Mouse (Mus musculus): Measurements from ENCODE around the gene Mitd1.
A peak's percentile ranks its signal among the peaks of the same experiment; 100 is the strongest.

The Mitd1 gene

GRCm38 (mm10) chr1:37890025-37890652 is at the start of gene Mitd1, which contains the start of gene Mrpl30:
Gene Mitd1, minus strand, starts transcription at chr1:37890411.
Gene Mrpl30, plus strand, starts transcription at chr1:37890477.
- DNase-seq: peak; percentile 93

GRCm38 (mm10) chr1:37931806-37932205 is 41.6 kb upstream of the Mitd1 start:
- DNase-seq: peak; percentile 7

- DNase-seq: no peak
These were observed 35.8 kb upstream of the Mitd1 start for GRCm38 (mm10) chr1:37925971-37926370.

GRCm38 (mm10) chr1:37922536-37922935 is 32.3 kb upstream of the Mitd1 start:
- peak; percentile 44 to 52 for DNase-seq

- no peak for DNase-seq
These were observed 27.9 kb upstream of the Mitd1 start for GRCm38 (mm10) chr1:37918096-37918495.

DNA sequence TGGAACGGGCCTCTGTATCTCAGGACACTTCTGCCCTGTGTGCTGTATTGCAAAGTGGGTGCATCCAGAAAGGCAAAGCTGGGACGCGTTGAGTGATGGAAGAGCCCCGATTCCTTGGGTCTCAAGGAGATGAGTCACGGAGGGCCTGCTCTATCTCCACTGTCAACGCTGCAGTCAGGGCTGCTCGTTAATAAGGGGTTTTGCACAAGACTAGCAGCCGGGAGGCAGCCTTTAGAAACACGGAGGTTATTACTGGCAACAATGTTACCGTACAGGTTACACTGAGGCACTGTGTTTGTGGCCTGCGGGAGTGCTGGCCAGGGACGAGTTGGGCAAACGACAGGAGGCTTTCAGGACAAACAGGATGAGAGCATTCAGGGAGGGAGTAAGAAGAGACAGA is 27.5 kb upstream of the Mitd1 start:
- no peak for DNase-seq

DNA sequence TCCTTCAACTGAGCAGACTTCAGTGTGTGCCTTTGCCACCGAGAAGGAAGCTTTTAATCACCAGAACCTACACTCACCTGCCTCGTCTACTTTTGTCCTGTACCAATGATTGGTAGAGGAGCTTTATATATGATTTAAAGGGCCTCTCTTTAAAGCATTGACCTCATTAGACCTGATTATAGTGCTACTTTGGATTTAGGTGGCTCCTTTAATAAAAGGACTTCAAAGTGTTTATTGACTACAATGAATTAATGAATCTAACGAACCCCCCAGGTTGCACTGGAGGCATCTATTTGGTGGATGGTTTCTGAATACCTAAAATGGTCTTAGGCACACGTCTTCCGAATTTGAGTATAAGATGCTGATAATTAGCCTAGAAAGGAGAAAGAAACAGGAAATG is 26.2 kb upstream of the Mitd1 start, which contains the start of gene Lyg2:
Gene Lyg2, minus strand, starts transcription at position 101 of the 400 bp plus-strand sequence.
- no peak for DNase-seq

GRCm38 (mm10) chr1:37912751-37913150 is 22.5 kb upstream of the Mitd1 start:
- DNase-seq: no peak

- DNase-seq: peak; percentile 53 to 56
These were observed 13.0 kb upstream of the Mitd1 start for GRCm38 (mm10) chr1:37903178-37903577.

DNA sequence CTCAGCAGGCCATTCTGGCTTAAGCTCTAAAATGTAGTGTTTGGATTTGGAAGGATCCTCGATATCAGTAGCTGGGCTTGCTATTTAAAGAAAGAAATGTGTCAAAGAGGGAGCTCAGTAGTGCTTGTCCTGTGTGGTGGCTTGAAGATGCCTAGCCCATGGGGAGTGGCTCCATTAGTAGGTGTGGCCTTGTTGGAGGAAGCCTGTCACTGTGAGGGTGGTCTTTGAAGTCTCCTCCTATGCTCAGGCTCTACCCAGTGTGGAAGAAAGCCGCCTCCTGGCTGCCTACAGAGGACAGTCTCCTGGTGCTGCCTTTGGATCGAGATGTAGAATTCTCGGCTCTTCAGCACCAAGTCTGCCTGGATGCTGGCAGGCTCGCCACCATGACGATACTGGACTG is 10.1 kb upstream of the Mitd1 start:
- no peak for DNase-seq

DNA sequence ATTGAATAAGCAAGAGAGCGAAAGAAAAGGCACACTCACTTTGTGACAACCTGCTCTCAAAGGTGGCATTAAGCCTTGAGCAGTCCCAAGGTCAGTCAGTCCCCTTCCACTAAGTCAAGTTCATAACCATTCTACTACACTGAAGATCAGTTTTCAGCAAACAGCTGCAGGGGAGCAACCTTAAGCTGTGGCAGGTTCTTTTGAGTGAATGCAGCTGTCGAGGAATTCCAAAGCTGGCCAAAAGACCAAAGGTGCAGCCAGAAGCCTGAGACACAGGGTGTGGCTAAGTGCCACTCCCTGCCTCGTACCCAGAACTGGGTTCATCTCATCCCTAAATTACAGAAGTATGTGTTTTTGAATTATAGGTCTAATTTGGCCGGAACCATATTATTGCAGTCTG is 9.6 kb upstream of the Mitd1 start:
- DNase-seq: no peak

DNA sequence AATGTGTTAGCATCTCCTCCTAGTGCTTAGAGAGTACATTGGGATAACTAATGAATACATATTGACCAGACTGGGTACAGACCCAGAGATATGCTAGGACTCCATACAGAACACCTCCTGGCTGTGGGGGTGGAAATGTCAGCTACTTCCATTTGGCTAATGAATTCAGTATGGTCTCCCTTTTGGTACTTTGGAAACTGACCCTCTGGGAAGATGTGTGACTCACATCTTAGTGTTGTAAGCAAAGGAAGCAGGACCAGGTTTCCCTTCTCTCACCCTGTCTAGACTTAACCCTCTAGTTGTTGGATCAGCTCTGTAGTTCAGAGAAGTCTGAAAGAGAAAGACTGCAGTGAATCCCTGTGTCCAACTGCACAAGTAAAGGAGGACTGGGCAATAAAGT is 4.4 kb upstream of the Mitd1 start:
- no peak for DNase-seq

DNA sequence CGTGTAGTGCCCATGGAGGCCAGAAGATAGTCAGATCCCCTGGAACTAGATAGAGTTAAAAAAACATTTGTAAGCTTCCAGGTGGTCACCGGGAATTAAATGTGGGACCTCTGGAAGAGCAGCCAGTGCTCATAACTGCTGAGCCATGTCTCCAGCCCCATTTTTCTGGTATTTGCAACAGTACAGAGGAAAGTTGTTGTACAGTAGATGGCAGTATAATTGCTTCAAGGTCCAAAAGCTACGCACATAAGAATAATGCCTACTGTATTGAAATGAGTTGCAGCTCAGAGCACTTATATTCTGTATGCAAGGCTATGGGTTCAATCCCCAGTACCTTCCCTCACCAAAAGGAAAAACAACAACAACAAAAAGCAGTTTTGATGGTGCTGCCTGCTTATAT is 1.2 kb upstream of the Mitd1 start:
- DNase-seq: no peak

- DNase-seq: no peak
These were observed 1.0 kb downstream of the Mitd1 start for GRCm38 (mm10) chr1:37889206-37889605.

- DNase-seq: no peak
These were observed 5.8 kb downstream of the Mitd1 start for GRCm38 (mm10) chr1:37884451-37884850.

- no peak for DNase-seq
These were observed 6.8 kb downstream of the Mitd1 start for GRCm38 (mm10) chr1:37883411-37883810.

- no peak for DNase-seq
These were observed 12.3 kb downstream of the Mitd1 start for GRCm38 (mm10) chr1:37877736-37878460.

DNA sequence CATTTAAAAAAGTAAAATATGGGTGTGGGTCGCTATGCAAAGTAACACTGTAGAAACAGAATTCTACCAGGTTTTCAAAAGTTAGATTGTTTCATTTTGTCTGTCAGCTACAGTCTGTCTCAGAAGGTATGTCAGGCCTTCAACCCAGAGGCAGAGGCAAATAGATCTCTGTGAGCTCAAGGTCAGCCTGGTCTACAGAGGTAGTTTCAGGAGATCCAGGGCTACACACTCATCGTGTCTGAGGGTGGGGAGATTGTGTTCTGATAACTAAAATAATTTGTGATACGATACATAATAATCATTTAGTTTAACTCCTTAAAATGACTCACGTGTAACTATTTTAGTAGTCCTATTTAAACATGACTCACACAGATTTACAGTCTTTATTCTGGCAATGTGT is 17.1 kb downstream of the Mitd1 start:
- no peak for DNase-seq

DNA sequence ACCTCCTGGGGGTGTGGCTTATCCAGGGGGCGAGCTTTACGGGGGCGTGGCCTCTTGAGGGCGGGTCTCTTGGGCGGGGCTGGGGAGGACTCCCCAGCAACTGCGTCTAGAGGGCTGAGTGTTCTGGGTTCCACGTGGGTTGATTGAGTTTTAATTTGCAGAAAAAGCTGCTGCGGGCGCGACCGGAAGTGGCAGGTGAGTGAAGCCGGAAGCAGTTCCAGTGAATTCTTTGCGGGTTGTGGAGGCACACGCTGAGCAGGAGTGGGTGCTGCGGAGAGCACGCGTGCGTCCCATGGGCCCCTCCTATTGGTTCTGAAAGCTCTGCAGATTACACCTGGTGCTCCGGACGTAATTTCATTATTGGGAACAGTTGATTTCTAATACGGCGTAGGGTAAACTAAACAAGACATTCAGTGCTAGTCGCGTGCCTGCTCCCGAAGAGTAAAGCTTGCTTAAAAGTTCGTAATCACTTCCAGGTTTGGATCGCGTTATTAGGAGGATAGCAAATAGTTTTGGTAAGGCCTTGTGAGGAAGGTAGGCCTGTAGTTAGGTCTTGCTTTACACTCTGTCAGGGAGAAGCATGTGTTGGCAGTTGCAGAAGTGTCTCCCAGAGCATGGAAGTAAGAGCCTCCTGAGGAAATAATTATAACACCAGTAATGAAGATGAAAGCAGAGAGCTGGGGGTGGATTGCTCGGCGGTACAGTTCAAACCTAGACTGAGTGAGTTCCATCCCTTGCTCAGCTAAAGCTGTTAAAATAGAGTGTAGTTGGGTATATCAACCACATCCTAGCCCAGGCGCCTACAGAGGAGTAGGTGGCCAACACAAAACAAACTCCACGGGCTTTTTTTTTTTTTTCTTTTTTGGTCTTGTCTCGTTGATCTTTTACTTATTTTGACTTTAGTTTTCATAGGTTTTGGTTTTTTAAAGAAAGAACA is 17.8 kb downstream of the Mitd1 start:
- DNase-seq: peak; percentile 89 to 90

DNA sequence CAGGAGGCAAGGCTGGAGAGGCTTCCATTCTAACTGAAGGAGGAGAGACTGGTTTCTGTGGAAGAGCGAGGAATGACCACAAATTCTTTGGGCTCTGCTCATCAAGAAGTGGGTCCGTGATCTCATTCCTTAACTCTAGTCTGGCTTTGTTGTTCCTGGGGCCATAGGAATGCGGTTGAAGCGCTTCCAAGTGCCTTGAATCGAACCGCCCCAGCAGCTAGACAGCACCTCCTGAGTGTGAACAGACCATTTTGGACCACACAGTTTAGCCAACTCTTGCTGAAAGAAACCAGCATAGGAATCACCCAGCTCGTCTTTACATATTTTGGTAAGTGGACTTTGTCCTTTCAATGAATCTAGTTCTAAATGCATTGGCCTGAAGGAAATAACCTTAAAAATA is 18.5 kb downstream of the Mitd1 start, which contains the start of gene Lipt1:
Gene Lipt1, plus strand, starts transcription at position 35 of the 400 bp plus-strand sequence.
- DNase-seq: no peak

DNA sequence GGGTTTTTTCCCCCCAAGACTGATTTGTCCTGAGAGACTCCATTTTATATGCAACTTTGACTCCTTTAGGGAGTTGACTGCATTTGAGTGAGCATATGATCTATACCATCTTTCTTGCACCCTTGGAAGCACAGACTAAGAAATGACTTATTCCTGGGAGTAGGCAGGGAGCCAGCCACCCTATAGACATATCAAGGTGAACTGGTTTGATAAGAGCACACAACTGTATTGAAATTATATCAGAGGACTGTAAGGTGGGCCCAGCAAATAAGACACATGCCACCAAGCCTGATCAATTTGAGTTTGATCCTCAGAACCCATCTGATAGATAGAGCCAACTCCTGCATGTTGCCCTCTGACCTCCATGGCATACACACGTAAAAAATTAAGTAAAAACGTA is 20.8 kb downstream of the Mitd1 start:
- no peak for DNase-seq

DNA sequence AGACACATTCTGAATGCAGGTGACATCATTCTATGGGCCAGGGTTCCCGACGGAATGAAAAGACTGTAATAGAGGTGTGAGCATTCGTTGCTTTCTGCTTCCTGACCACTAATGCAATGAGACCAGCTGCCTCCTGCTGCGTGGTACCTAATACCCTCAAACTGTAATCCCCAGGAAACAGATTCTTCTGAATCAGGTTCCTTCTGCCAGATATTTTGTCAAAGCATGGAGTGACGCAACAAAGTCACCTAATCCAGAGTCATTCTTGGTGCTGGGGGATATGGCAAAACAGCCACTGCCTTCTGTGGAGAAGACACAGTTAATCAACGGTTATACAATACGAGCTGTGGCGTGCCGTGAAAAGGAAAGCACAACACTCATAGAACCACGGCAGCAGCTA is 21.6 kb downstream of the Mitd1 start:
- no peak for DNase-seq

GRCm38 (mm10) chr1:37867684-37868322 is 22.4 kb downstream of the Mitd1 start:
- DNase-seq: no peak
